Mouse (Mus musculus): ENCODE results near the gene Cnpy1.

The Cnpy1 gene

DNA sequence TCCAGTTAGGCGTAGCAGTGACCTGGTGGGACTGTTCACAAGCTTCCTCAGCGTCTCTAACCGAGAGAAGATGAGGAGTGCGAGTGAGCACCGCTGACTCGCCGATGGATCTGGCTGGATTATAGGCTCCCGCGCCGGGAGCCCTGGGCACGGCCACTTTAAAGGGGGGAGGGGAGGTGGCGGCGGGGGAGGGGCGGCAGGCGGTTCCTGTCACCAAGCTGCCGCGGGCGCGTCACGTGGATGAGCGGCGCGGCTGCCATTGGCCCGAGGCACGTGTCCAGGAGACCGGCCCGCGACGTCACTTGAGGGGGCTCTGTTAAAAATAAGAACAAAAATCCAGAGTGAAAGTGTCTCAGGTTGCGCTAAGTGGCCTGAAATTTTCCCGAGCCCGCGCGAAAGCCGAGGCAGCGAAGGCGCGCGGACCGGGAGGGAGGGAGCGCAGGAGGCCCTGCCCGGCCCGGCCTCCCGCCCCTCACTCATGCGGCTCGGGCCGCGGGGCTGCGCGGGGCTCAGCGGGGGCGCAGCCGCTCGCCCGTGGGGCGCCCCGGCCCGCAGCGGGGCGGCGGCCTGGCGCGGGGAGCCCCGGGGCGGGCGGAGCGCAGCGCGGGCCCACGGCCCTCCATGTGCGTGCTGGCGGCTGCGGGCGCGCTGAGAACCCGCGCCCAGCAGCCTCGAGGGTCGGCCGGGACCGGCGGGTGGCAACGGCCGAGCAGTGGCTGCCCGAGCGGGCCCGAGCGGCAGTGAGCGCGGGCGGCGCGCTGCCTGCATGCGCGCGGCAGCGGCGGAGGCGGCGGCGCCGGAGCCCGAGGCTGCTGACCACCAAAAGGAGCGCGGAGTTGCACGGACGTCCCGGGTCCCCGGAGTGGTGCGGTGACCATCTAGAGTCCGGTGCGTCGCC, 80.0 kb downstream of the Cnpy1 start, which contains the start of gene En2:
Gene En2, plus strand, starts transcription at position 337 of the 898 bp plus-strand sequence.
- DNase-seq (ENCODE audit: low spot score in 2 of 2): no peak

DNA sequence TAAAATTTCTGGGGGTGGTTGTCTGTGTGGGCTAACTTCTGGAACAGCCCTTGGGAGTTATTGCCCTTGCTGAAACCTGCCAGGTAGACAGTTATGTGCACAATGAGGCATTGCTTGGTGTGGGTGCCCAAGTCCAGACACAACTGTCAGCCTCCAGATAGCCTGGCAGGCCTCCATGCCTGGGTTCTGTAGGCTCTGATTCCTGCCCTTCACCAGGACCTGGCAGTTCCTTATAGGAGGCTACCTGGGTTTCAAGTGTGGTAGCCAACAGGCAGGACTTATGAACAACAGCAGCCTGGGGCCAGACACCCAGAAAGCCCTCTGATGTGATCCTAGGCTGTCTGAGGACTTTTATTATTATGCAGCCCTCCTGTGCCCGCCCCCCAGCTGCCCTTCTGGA, 81.7 kb downstream of the Cnpy1 start:
- DNase-seq (ENCODE audit: low spot score in 2 of 2): no peak

DNA sequence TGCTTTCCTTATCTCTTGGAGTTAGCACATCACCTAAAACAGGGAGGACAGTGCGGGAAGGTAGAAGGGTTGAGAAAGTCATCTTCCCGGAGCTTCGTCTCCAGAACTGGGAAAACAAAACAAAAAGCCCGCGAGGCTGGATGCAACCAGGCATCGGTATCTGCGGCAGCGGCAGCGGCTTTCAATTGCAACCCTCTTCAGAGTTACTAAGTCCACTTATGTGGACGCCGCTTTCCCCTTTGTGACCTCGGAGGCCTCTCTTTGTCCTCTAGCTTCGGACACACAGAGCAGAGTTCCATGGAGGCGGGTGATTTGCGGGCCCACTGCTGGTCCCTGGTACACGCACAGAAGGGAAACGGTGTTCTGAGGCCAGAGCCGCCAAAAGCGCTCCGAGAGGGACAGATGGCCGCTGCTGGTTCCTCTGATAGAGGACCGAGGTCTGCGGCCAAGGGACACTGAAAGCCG, 83.6 kb downstream of the Cnpy1 start:
- no peak for DNase-seq (ENCODE audit: low spot score in 2 of 2)

DNA sequence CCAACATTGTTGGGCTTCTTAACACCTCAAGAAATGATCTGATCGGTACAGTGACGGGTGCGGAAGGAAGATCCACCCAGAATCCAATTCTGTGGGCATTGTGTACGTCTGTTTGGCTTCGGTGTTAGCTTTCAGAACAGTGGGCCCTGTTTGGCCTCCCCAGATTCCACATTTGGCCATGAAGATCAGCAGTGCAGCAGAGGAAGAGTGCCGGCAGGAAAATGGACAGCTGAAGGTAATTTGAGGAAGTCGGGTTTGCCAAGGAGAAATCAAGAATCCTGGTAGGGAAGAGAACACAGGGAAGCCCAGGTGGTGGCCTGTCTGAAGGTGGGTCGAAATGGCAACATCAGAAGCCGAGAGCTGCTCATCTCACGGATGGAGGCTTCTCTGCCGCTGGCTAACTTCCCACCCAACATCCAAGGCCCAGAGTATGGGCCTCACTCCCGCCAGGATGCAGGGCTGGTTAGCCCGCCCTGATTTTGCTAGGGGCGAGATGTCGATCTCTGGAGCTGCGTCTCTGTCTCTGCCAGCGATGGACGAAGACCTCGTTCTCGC, 84.1 kb downstream of the Cnpy1 start:
- no peak for DNase-seq (ENCODE audit: low spot score in 2 of 2)

DNA sequence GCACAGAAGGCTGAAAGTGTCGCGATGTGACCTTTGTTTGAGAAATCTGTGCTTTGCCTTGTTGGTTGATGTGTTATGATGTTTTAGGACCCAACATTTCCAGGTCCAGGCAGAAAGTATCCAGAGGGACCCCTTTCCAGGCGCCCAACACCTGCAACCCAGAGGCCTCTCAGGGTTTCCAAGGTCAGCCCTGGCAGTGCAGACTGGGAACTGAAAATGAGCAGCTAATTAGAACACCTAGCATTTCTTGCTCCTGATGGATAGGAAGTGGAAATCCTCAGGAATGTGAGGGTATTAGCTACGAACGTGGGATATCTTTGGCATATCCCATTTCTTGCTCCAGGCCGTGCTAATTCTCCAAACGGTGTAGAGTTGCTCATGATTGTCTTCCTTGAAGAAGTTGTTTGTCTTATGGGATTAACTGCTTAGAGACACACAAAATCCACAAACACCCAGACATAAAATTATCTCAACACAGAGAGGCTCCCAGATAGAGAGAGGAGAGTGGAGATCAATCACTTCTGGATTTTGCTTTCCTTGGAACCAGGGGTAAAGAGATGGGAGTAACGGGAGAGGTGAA, 85.6 kb downstream of the Cnpy1 start:
- no peak for DNase-seq (ENCODE audit: low spot score in 2 of 2)

DNA sequence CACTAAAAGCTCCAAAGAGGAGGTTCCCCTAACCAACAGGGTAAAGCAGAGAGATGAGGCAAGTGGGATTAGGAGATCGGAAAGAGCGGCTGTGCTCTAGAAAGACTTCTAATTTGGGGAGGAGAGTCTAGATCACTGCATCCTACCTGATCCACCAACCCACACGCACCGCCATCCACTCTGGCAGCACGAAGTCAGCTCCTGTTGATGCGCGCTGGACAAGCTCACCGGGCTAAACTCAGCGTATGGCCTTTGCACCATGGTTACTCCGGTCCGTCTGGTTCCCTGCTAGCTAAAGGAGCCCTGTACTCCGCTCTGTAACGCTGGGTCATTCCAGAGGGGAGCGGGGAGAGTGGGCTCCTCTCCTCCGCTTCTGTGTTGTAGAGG, 86.5 kb downstream of the Cnpy1 start:
- no peak for DNase-seq (ENCODE audit: low spot score in 2 of 2)

DNA sequence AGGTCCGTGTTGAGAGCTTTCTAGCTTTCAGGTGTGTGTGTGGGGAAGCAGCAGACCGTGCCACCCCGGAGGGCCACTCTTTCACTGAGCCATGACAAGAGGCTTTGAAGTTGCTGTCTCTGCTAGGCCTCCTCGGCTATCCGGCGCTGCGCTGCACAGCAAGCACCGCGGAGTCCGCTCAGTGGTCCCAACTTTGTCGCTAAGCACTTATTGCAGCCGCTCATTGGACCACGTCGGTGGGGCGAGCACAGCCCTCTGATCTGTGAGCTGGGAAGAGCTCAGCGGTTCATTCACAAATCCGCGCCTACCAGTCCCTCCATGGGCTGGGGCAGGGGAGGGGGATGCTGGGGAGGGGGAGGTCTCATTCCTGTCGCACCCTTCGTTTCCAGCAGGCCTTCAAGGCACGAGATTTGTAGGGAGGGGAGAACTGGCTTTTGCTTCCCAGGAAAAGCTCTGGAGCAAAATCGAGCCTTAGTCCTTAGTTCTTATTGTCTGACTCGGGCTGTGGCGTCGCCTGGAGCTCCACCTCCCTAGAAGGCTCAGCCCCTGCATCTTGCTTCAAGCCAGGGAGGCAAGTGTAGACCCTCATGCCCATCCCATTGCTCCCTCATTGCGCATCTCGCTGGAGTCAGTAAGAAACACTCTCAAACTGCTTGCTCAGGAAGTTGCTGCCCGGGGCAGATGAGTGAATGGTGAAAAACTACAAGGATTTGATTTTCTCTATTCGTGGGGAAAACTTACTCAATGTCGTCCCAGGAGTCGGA, 87.1 kb downstream of the Cnpy1 start:
- DNase-seq (ENCODE audit: low spot score in 2 of 2): no peak

DNA sequence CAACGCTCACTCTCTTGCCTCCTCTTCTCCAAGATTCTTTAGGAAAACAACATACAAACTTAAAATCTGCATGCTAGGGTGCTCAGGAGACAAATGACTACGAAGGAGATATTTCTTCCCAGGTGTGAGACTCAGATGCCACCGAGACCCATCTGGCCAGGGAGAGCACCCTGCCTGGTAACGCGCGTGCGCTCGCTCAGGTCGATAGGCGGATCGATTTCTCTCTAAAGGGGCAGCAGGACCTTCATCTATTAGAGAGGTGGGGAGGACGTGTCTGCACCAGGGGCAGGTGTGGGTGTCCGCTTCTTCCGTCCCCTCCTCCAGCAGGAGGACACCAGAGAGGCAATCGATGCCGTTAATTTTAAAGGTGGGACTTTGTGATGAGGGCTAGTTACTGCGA, 87.8 kb downstream of the Cnpy1 start:
- no peak for DNase-seq (ENCODE audit: low spot score in 2 of 2)

DNA sequence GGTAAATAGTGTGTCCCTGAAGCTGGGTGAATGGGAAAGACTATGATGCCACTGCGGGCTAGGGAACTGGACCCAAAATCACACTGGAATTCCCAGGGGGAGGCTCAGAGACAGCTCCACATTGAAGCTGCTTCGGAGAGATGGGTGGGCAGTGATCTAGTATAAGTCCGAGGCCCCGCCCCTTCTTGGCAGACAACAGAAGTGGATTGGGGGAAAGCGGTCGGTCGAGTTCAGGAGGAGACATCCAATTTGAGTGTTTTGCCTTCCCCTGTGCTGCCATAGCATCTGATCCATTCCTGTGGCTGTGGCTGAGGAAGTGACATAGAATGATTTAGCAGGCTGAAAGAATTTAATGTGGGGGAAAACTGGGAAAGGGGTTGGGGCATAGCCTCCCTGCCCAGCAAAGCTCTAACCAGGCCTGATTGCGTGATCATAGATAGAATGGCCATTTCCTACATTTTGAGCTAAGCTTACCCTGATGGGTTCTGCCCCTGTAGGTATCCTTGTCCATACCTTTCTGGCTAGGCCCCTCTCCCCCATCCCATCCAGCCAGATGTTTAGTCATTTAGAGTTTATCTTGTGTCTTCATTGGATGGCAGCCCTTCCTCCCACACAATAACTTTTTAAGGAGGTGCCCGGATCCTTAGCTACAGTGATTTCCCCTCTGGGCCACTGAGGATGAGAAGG, 88.4 kb downstream of the Cnpy1 start:
- DNase-seq (ENCODE audit: low spot score in 2 of 2): no peak
